Mouse (Mus musculus): ENCODE results near the gene Ap1s3.

- TF ChIP-seq POLR2A (IDR thresholded peaks at IDR 0.05; ENCODE audit: insufficient read length, low read depth) (no peak), MYOG (IDR thresholded peaks at IDR 0.05; ENCODE audit: control insufficient read depth in 1 of 3, insufficient read depth in 1 of 3, insufficient read length in 2 of 3, low read depth in 2 of 3) (no peak), TCF3 (IDR thresholded peaks at IDR 0.05; ENCODE audit: insufficient read length, low read depth) (no peak), TCF12 (IDR thresholded peaks at IDR 0.05; ENCODE audit: insufficient read depth, poor library complexity, severe bottlenecking) (no peak), USF1 (IDR thresholded peaks at IDR 0.05; ENCODE audit: low read depth) (no peak), CEBPB (IDR thresholded peaks at IDR 0.05; ENCODE audit: insufficient read depth, poor library complexity, severe bottlenecking) (no peak), MAX (IDR thresholded peaks at IDR 0.05; ENCODE audit: low read depth) (no peak), POLR2AphosphoS2 (IDR thresholded peaks at IDR 0.05; ENCODE audit: insufficient read length, low read depth) (no peak), MYOD1 (IDR thresholded peaks at IDR 0.05; ENCODE audit: control insufficient read depth in 1 of 3, insufficient read length in 2 of 3, low read depth in 2 of 3) (no peak)
Observed at GRCm38 (mm10) chr1:79707383-79707782, 35.6 kb upstream of the Ap1s3 start.
